In genomic region chr5:98651049-98651448, GRCm38 (mm10) we compare ENCODE assay signal across 20 mouse cellular contexts.
DNase-seq lines count a peak whose midpoint lies in the region; ATAC-seq and TF ChIP-seq lines count a peak whose summit lies in the region.
"Had no signal": no experiment of that assay in that cellular context is flagged by ENCODE, and none has a peak within 500 bp of the region (broad histone marks: within the 10 kb centered on the region; RNA-seq: fewer than 3 reads in every experiment).

No protein-coding gene starts in this region.

- H3K36me3 ChIP-seq in intestine, embryonic 15.5 days: no peaks in the 10 kb centered on the region
- H3K36me3 ChIP-seq in intestine, embryonic 16.5 days (ENCODE audit: control insufficient read depth, insufficient read depth, low read length): no peaks in the 10 kb centered on the region
- H3K36me3 ChIP-seq in lung, postnatal 0 days (ENCODE audit: insufficient read depth, low read length): no peaks in the 10 kb centered on the region
- H3K36me3 ChIP-seq: heart, embryonic 15.5 days had no signal

- H3K9ac ChIP-seq in intestine, embryonic 15.5 days: no peak overlapping the region
- H3K9ac ChIP-seq in intestine, embryonic 16.5 days (ENCODE audit: low read depth, low read length): no peak overlapping the region
- no peak overlapping the region for H3K9ac ChIP-seq in lung, postnatal 0 days (replicated peaks; ENCODE audit: low read depth)
- H3K9ac ChIP-seq: forebrain, embryonic 13.5 days; forebrain, postnatal 0 days; heart, embryonic 15.5 days had no signal

- TF ChIP-seq CTCF in lung, postnatal 0 days (IDR thresholded peaks at IDR 0.05): no peak

- no peaks in the 10 kb centered on the region for H3K9me3 ChIP-seq in intestine, embryonic 15.5 days
- no peaks in the 10 kb centered on the region for H3K9me3 ChIP-seq in intestine, embryonic 16.5 days (ENCODE audit: control insufficient read depth, low read length)
- no peaks in the 10 kb centered on the region for H3K9me3 ChIP-seq in lung, postnatal 0 days (ENCODE audit: low read length)
- H3K9me3 ChIP-seq: heart, embryonic 15.5 days had no signal

- 43% methylated on average over 5 of the region's 5 CpGs for WGBS in intestine, embryonic 15.5 days
- WGBS in intestine, embryonic 16.5 days: 56% methylated on average over 5 of the region's 5 CpGs
- WGBS in lung, postnatal 0 days: 45% methylated on average over 5 of the region's 5 CpGs

- TF ChIP-seq EP300 in lung, postnatal 0 days (IDR thresholded peaks at IDR 0.05): no peak

- no peaks in the 10 kb centered on the region for H3K4me1 ChIP-seq in intestine, embryonic 15.5 days (replicated peaks)
- no peaks in the 10 kb centered on the region for H3K4me1 ChIP-seq in intestine, embryonic 16.5 days (ENCODE audit: control insufficient read depth, insufficient read depth, low read length)
- H3K4me1 ChIP-seq in lung, postnatal 0 days (ENCODE audit: insufficient read depth, low read depth, low read length): no peaks in the 10 kb centered on the region
- H3K4me1 ChIP-seq: forebrain, embryonic 13.5 days; heart, embryonic 15.5 days had no signal

- no peaks in the 10 kb centered on the region for H3K27me3 ChIP-seq in intestine, embryonic 15.5 days (replicated peaks)
- no peaks in the 10 kb centered on the region for H3K27me3 ChIP-seq in intestine, embryonic 16.5 days (replicated peaks; ENCODE audit: control insufficient read depth, insufficient read depth, low read length)
- no peaks in the 10 kb centered on the region for H3K27me3 ChIP-seq in lung, postnatal 0 days (replicated peaks; ENCODE audit: insufficient read depth, low read length)
- H3K27me3 ChIP-seq: CH12.LX; forebrain, embryonic 13.5 days; heart, embryonic 15.5 days; Patski had no signal

- 0 out of 2 replicates have a peak, but pooled peaks have one; percentile 51 for ATAC-seq in intestine, embryonic 15.5 days
- ATAC-seq in intestine, embryonic 16.5 days: no peak
- no peak for ATAC-seq in lung, postnatal 0 days
- ATAC-seq: activated CD4-positive, CD25-positive, alpha-beta regulatory T cell, adult 4 months; forebrain, embryonic 13.5 days; Patski had no signal

- no peak overlapping the region for H3K4me3 ChIP-seq in intestine, embryonic 15.5 days (replicated peaks)
- H3K4me3 ChIP-seq in intestine, embryonic 16.5 days (ENCODE audit: low read length): no peak overlapping the region
- no peak overlapping the region for H3K4me3 ChIP-seq in lung, postnatal 0 days (ENCODE audit: low read depth, low read length)
- H3K4me3 ChIP-seq: forebrain, embryonic 13.5 days; heart, adult 2 months; heart, embryonic 15.5 days had no signal

- H3K27ac ChIP-seq in intestine, embryonic 15.5 days: no peak overlapping the region
- no peak overlapping the region for H3K27ac ChIP-seq in intestine, embryonic 16.5 days (ENCODE audit: low read length)
- H3K27ac ChIP-seq in lung, postnatal 0 days (ENCODE audit: low read length): no peak overlapping the region
- H3K27ac ChIP-seq: forebrain, embryonic 13.5 days; heart, adult 2 months; heart, embryonic 15.5 days had no signal

- no peak overlapping the region for H3K4me2 ChIP-seq in intestine, embryonic 15.5 days (replicated peaks)
- H3K4me2 ChIP-seq in intestine, embryonic 16.5 days (ENCODE audit: low read depth, low read length): no peak overlapping the region
- H3K4me2 ChIP-seq in lung, postnatal 0 days (replicated peaks; ENCODE audit: low read depth, low read length): no peak overlapping the region
- H3K4me2 ChIP-seq: forebrain, embryonic 13.5 days; heart, embryonic 11.5 days; heart, embryonic 15.5 days had no signal

- peak; percentile 3 for DNase-seq in kidney, postnatal 4 days
- DNase-seq in kidney, adult 11 months: no peak
- peak; percentile 13 for DNase-seq in lung, postnatal 0 days (ENCODE audit: low spot score)
- DNase-seq in lung, postnatal 14 days: no peak
- DNase-seq: adrenal gland, postnatal 14 days; cerebellum, adult 11-12 months; cerebellum, adult 9-10 months; cerebellum, postnatal 25 days; gastrocnemius, postnatal 14 days; heart, adult 2 months; heart, postnatal 14 days had no signal

Comparison
In these comparisons a context has a peak if more than half of its experiments do, and no peak if none do; other contexts are left out.
1. DNase-seq: peak in kidney, postnatal 4 days (2 of 2) and lung, postnatal 0 days (single experiment); none in kidney, adult 11 months (single experiment) and lung, postnatal 14 days (single experiment).